Mouse (Mus musculus) liver (tissue): ENCODE results near the gene Slc26a10.
"Not testable (repeated sequence)": the region's sequence is repeated elsewhere in the genome, so short reads cannot be mapped to it uniquely, and the experiment has no call there.

Experiments used
- DNase-seq: peaks from one replicate; pipeline ENCODE4 v3.0.0-alpha.2; 2020; ENCODE audit warnings: mixed read lengths

Slc26a10 gene

GRCm38 (mm10) chr10:127158471-127158870, 22.0 kb downstream of the Slc26a10 start:
- DNase-seq = no peak

DNA sequence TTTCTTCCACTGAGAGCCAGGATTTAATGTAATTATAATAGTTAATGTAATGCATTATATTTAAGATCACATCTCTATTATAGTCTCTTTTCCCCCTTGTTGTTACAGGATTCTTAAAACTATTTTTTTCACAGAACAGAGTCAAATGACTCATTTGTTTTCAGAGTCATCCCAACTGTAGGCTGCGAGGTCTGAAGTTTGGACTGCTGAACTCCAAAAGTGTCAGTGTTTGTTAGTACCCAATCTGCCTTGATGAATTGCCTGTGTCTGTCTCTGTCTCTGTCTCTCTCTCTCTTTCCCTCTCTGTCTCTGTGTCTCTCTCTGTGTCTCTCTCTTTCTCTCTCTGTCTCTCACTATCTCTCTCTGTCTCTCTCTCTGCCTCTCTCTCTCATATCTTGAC, 23.9 kb downstream of the Slc26a10 start:
- no peak for DNase-seq

GRCm38 (mm10) chr10:127156089-127156488, 24.4 kb downstream of the Slc26a10 start:
- no peak for DNase-seq

DNA sequence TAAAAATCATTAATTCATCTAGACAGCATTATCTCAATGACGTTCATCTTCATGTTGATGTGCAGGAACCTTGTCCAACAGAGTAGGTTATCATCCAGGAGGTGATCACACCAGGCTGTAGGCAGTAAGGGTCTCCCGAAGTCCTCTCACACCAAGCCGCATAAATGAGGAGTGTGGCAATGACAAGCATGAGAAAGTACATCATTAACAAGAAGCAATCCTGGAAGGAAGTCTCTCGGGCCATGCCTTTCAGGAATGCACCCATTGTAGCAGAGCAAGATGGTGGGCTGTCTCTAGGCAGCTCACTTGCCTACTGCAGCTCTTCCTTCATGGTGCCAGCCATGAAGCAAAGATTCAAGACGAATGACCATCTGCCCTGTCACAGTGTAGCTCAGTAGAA, 25.8 kb downstream of the Slc26a10 start:
- DNase-seq = no peak

DNA sequence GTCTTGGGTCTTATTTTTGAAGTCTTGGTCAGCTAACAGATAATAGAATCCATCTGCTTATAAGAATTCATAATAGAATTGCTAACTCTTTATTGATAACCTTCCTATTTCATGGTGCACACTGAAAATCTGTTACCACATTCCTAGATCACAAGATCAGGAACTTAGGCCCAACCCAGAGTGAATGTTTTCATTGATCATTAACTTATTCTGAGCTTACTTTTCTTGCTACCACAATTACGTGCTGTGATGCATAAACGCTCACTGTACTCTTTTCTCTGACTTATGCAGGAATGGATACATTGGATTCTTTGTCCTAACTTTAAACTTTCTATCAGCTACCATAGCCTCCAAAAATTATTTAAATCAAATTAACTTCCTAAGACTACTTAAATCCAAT, 26.2 kb downstream of the Slc26a10 start:
- DNase-seq = no peak

DNA sequence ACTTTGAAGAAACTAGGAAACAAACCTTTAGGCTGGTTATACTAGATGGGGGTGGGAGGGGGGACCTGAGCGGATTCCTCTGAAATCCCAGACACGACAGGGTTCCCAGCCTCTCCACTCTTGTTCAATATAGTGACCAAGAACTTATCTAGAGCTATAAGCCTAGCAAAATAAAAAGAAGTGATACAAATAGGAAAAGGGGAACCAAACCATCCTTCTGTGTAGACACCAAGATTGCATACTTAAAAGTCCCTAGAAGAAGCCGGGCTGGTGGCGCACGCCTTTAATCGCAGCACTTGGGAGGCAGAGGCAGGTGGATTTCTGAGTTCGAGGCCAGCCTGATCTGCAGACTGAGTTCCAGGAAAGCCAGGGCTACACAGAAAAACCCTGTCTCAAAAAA, 27.1 kb downstream of the Slc26a10 start:
- no peak for DNase-seq

- DNase-seq = not testable (repeated sequence)
Observed at GRCm38 (mm10) chr10:127152556-127152955, 27.9 kb downstream of the Slc26a10 start.

- DNase-seq = not testable (repeated sequence)
Observed at GRCm38 (mm10) chr10:127151233-127151632, 29.2 kb downstream of the Slc26a10 start.

DNA sequence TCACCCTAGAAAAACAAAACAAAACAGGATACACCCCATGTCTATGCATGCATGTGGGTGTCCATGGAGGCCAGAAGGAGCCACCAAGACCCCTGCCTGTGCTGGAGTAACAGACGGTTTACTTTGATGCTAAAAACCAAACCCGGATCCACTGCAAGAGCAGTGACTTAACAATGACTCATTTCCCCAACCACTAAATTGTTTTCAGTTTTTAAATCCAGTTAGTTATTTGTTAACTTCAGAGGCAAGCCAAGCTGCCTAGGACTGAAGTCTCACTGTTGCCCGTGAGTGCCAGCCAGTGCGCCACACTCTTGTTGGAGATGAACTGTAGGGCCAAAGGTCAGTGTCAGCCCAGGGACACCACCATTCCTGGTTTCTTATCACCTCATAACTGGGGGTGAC, 30.0 kb downstream of the Slc26a10 start:
- DNase-seq = no peak

DNA sequence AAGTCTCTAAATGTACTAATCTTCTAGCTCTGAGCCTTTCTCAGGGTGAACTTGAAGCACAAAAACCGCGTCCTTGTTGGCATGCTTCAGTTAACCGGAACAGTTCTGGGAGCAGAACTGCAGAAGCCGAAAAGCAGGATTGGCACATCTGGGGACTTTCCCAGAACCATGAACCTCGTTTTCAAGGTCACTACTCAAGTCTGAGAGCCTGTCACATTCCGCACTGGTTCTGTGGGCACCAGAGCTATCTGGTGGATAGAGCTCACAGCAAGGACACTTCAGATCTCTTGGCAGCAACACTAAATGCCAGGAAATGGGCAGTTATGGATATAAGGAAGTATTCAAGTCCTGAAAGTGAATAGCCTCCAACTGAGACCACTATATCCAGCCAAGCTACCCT, 33.3 kb downstream of the Slc26a10 start:
- DNase-seq = no peak

DNA sequence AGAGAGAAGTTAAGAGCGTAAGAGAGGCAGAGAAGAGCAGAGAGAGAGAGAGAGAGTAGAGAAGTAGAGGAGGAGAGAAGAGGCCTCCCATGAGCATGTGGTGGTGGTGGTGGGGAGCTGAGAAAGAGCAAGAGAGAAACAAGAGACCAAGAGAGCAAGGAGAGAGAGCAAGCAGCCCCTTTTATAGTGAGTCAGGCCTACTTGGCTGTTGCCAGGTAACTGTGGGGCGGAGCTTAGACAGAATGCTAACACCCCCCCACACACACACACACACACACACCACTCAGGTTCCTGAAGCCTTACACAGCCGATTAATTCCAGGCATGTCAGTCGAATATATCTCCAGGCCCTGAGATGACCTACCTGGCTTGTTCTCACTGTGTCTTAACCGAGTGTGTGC, 35.1 kb downstream of the Slc26a10 start:
- no peak for DNase-seq

DNA sequence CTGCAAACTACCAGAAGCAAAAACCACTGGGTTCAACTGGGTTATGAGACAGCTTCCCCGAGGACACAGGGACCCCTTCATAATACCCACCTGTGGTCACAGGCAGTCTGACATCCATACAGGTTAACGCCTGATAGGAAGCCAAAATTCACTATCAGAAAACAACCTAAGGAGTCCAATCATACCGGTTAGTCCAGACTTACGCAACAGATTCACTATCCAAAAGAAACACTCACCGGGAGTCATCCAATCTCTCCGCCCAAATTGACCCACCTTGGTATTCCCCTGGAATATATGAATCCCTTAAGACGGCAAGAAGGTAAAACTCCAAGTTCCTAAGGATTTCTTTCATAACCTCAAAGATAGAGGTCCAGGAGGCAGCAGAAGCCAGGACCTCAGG, 35.9 kb downstream of the Slc26a10 start:
- no peak for DNase-seq

DNA sequence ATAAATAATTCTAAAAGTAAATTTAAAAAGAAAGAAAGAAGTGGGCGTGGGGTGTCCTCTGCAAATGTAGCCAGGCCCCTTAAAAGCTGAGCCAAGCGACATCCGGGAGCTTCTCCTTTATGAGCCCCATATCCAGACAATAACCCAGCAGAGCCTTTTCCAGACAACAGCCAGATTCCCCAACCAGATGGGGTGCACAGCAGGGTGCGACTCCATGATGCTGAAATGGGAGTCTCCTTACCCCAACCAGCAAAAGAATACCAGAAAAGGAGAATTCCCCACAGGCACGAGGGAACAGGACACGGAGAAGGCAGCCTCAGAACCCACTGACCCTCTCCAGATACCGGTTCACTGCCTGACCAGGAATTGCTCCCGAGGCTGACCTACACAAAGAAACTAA, 37.2 kb downstream of the Slc26a10 start:
- DNase-seq = no peak

DNA sequence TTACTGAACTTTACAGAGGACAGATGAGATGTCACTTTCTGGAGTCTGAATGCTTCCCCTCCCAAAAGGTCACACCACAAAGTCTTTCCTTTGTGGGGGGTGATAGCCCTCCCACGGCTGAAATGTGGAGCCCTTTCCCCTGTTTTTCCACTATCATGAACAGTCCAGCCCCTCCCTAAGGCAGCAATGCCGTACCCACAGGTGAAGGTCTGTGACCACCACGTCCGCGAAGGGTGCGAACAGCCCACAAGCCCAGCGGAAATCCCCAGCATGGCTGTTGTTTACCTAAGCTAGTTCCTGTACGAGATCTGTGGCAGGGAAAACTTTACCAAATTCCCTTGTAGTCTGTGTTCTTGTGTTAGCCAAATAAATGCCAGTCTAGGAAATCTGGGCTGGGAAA, 38.9 kb downstream of the Slc26a10 start:
- DNase-seq = no peak

DNA sequence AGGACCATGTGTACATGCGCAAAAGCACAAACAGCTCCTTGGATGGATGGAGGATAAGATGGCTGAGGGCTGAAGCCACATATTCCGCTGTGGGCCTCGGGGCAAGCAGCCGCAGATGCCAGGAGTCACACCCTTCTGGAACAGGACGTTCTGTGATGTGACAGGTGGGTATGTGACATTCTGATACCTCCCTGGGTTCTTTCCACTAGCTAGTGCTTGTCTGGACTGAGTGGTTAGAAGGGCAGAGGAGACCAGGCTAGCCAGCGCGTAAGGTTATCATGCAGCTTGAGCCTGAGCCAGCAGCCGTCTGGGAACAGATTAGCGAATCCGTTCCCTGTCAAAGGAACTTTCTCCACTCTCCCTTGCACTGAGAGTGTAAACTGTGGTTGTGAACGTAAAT, 39.5 kb downstream of the Slc26a10 start:
- DNase-seq = no peak

GRCm38 (mm10) chr10:127138328-127139141, 41.9 kb downstream of the Slc26a10 start:
- no peak for DNase-seq

- no peak for DNase-seq
Observed at GRCm38 (mm10) chr10:127137896-127138295, 42.5 kb downstream of the Slc26a10 start.

- no peak for DNase-seq
Observed at GRCm38 (mm10) chr10:127136510-127136909, 43.9 kb downstream of the Slc26a10 start.

DNA sequence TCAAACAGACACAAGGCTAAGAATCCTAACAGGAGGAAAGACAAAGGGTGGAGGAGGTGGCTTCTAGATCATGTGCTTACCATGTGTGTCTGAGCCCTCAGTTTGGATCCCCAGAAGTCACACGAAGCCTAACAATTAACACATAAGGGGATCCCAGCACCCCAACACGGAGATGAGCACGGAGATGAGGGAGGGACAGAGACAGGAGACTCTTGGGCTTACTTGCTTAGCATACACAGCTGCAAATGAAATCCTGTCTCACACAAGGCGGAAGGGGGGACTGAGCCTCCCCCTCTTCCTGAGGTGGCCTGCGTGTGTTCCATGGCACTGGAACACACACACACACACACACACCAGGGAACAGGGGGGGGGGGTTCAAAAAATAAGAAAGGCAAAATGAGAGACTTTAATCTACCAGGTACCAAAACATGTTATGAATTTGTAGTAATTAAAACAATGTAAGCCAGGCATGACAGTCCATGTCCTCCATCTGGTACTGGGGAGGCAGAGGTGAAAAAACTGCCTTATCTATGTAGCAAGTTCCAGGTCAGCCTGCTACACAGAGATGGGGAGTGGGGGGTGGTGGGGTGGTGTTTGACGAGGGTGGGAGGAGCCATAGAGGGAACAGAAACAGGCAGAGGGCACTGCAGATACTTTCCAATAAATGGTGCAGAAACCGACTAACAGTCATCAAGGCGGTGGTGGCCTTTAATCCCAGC, 45.2 kb downstream of the Slc26a10 start:
- DNase-seq = peak; percentile 79

- not testable (repeated sequence) for DNase-seq
Observed at GRCm38 (mm10) chr10:127134394-127135035, 45.9 kb downstream of the Slc26a10 start.

DNA sequence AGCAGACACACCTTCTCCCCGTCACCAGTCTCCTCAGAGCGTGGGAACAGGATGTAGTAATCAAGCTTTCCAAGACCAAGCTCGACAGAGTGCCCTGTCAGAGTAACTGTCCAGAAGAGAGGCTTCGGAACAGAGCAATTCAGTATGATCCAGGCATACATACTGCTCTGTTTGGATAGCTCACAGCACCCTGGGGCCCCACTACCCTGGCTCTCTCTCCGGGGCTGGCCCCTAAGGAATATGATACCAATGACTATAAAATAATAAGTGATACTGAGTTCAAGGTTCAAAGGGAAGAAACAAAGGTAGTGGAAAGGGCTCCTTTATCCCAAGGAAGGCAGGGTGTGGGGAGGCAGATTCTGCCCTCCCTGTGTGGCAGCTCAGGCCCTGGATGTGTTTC, 48.0 kb downstream of the Slc26a10 start:
- DNase-seq = no peak

DNA sequence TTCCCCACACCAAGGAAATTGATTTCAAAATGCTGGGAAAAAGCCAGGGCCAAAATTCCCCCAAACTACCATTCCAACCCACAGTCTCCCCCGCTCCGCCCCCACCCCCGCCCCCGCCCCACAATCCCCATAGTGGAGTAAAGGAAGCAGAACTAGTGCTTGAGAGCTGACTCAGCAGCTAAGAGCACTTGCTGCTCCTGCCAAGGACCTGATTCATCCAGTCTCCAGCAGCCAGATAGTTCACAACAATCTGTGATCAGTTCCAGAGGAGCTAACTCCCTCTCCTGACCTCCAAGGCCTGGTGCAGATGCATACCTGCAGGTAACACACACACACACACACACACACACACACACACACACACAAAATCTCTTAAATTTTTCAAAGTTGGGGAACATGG, 51.0 kb downstream of the Slc26a10 start:
- no peak for DNase-seq

GRCm38 (mm10) chr10:127127711-127128279, 52.6 kb downstream of the Slc26a10 start:
- DNase-seq = no peak
